Mouse (Mus musculus): ENCODE data around the gene Tmem139.
A peak's percentile ranks its signal among the peaks of the same experiment; 100 is the strongest.

Gene Tmem139

GRCm38 (mm10) chr6:42261524-42262170, at the start of gene Tmem139:
Gene Tmem139 (plus strand): TSS chr6:42261970.
- no peak for DNase-seq (ENCODE audit: low spot score in 2 of 2)

GRCm38 (mm10) chr6:42215028-42215427, 46.7 kb upstream of the Tmem139 start, which contains the start of gene Tas2r144:
Gene Tas2r144 (plus strand): TSS chr6:42215328.
- DNase-seq (ENCODE audit: low spot score in 2 of 2), result no peak

GRCm38 (mm10) chr6:42222286-42222685, 39.5 kb upstream of the Tmem139 start:
- DNase-seq (ENCODE audit: low spot score in 2 of 2), result no peak

- no peak for DNase-seq (ENCODE audit: low spot score in 2 of 2)
These were observed 36.7 kb upstream of the Tmem139 start for GRCm38 (mm10) chr6:42225046-42225445.

- DNase-seq (ENCODE audit: low spot score in 2 of 2), result peak in 1 of 2 experiments; percentile 26
These were observed 34.3 kb upstream of the Tmem139 start for GRCm38 (mm10) chr6:42227240-42228101.

GRCm38 (mm10) chr6:42229610-42230009, 32.2 kb upstream of the Tmem139 start:
- DNase-seq (ENCODE audit: low spot score in 2 of 2), result no peak

- DNase-seq (ENCODE audit: low spot score in 2 of 2), result peak; percentile 25 to 41
These were observed 30.6 kb upstream of the Tmem139 start for GRCm38 (mm10) chr6:42231191-42231590.

- DNase-seq (ENCODE audit: low spot score in 2 of 2), result peak; percentile 41 to 48
These were observed 24.4 kb upstream of the Tmem139 start for GRCm38 (mm10) chr6:42237276-42237805.

GRCm38 (mm10) chr6:42241311-42242045, 20.3 kb upstream of the Tmem139 start:
- no peak for DNase-seq (ENCODE audit: low spot score in 2 of 2)

- peak; percentile 41 to 58 for DNase-seq (ENCODE audit: low spot score in 2 of 2)
These were observed 15.9 kb upstream of the Tmem139 start, which contains the start of gene Gstk1 for GRCm38 (mm10) chr6:42245711-42246353. Gene Gstk1 (plus strand): TSS chr6:42245935.

GRCm38 (mm10) chr6:42247173-42247572, 14.6 kb upstream of the Tmem139 start:
- no peak for DNase-seq (ENCODE audit: low spot score in 2 of 2)

- DNase-seq (ENCODE audit: low spot score in 2 of 2), result no peak
These were observed 13.8 kb upstream of the Tmem139 start for GRCm38 (mm10) chr6:42247981-42248380.

- DNase-seq (ENCODE audit: low spot score in 2 of 2), result no peak
These were observed 10.0 kb upstream of the Tmem139 start for GRCm38 (mm10) chr6:42251791-42252190.

- DNase-seq (ENCODE audit: low spot score in 2 of 2), result no peak
These were observed 8.7 kb upstream of the Tmem139 start for GRCm38 (mm10) chr6:42253103-42253502.

- DNase-seq (ENCODE audit: low spot score in 2 of 2), result peak in 1 of 2 experiments; percentile 22
These were observed 4.4 kb upstream of the Tmem139 start for GRCm38 (mm10) chr6:42257303-42257863.

- DNase-seq (ENCODE audit: low spot score in 2 of 2), result no peak
These were observed 1.3 kb upstream of the Tmem139 start for GRCm38 (mm10) chr6:42260430-42260829.

- DNase-seq (ENCODE audit: low spot score in 2 of 2), result peak; percentile 97 to 98
These were observed 3.0 kb downstream of the Tmem139 start, which contains the start of gene Casp2 for GRCm38 (mm10) chr6:42264626-42265312. Gene Casp2 (plus strand): TSS chr6:42264985.

- DNase-seq (ENCODE audit: low spot score in 2 of 2), result no peak
These were observed 3.9 kb downstream of the Tmem139 start for GRCm38 (mm10) chr6:42265391-42266330.

- DNase-seq (ENCODE audit: low spot score in 2 of 2), result no peak
These were observed 9.0 kb downstream of the Tmem139 start for GRCm38 (mm10) chr6:42270817-42271216.
